Mouse (Mus musculus) ES-Bruce4 (cell line): ENCODE results near the gene Mtfr1l. TPM values are rescaled to one million over a fixed set of nuclear protein-coding genes. Genes with fewer than 3 reads are reported as not detected.

Experiments used
- H3K27ac ChIP-seq: 2 replicates; pipeline ENCODE4 v1.5.1; 2012; ENCODE audit warnings: low read length, inconsistent platforms; ENCODE audit not compliant: insufficient read depth
- H3K27me3 ChIP-seq: 2 replicates; pipeline ENCODE4 v1.6.1; 2012; ENCODE audit warnings: mild to moderate bottlenecking, low read length, inconsistent platforms; ENCODE audit not compliant: control insufficient read depth, poor library complexity, insufficient read depth, severe bottlenecking
- H3K36me3 ChIP-seq: 2 replicates; pipeline ENCODE4 v1.6.1; 2012; ENCODE audit warnings: inconsistent platforms, mild to moderate bottlenecking, low read length, moderate library complexity; ENCODE audit not compliant: control insufficient read depth, poor library complexity, insufficient read depth, severe bottlenecking
- H3K4me1 ChIP-seq: one replicate; pipeline ENCODE4 v1.8.1; 2011; ENCODE audit warnings: low read length; ENCODE audit not compliant: control insufficient read depth, insufficient read depth
- H3K4me3 ChIP-seq: 2 replicates; pipeline ENCODE4 v1.5.1; 2011; ENCODE audit warnings: low read depth, mild to moderate bottlenecking, low read length
- H3K9ac ChIP-seq: 2 replicates; pipeline ENCODE4 v1.6.1; 2012; ENCODE audit warnings: low read depth, mild to moderate bottlenecking, inconsistent platforms; ENCODE audit not compliant: poor library complexity, severe bottlenecking
- H3K9me3 ChIP-seq: replicated peaks from 2 replicates; pipeline ENCODE4 v1.6.1; 2012; ENCODE audit warnings: mild to moderate bottlenecking, low read length, inconsistent platforms; ENCODE audit not compliant: control insufficient read depth, poor library complexity, insufficient read depth, severe bottlenecking
- CTCF ChIP-seq: IDR thresholded peaks from one replicate; pipeline ENCODE4 v1.8.1; 2011; ENCODE audit warnings: low read depth, low read length
- EP300 ChIP-seq: IDR thresholded peaks from 2 replicates; pipeline ENCODE4 v1.6.1; 2011; ENCODE audit warnings: low read depth, low read length; ENCODE audit not compliant: insufficient read depth
- POLR2A ChIP-seq: IDR thresholded peaks from one replicate; pipeline ENCODE4 v1.8.1; 2011; ENCODE audit warnings: low read length; ENCODE audit not compliant: insufficient read depth
- polyA plus RNA-seq: library from polyadenylated mRNA; stranded (reverse); fragments of >200 nt; gene quantifications from 2 replicates; pipeline ENCODE4 v1.2.4, GENCODE M21; 2011; ENCODE audit warnings: low read depth; ENCODE audit not compliant: missing spikeins, insufficient read depth, insufficient read length

The Mtfr1l gene
- polyA plus RNA-seq, 1 experiment, result 51.9 TPM

GRCm38 (mm10) chr4:134523447-134523846 lies 11.7 kb downstream of the Mtfr1l start:
- Histone ChIP-seq H3K9me3 (no peaks in the 10 kb centered on the region), H3K4me3 (no peak overlapping the region), H3K36me3 (peaks cover 57% of the 10 kb centered on the region), H3K27me3 (no peaks in the 10 kb centered on the region), H3K4me1 (peaks cover 1% of the 10 kb centered on the region), H3K27ac (no peak overlapping the region), H3K9ac (no peak overlapping the region)
- TF ChIP-seq EP300, result no peak
- TF ChIP-seq POLR2A, result no peak
- TF ChIP-seq CTCF, result no peak

GRCm38 (mm10) chr4:134519281-134519680 lies 15.9 kb downstream of the Mtfr1l start:
- H3K9me3 ChIP-seq, result no peaks in the 10 kb centered on the region
- peaks cover 31% of the 10 kb centered on the region for H3K36me3 ChIP-seq
- H3K4me3 ChIP-seq, result no peak overlapping the region
- no peak overlapping the region for H3K27ac ChIP-seq
- TF ChIP-seq EP300 (no peak), CTCF (no peak), POLR2A (no peak)
- no peak overlapping the region for H3K9ac ChIP-seq
- H3K4me1 ChIP-seq, result peaks cover 10% of the 10 kb centered on the region
- no peaks in the 10 kb centered on the region for H3K27me3 ChIP-seq

GRCm38 (mm10) chr4:134518541-134518940 lies 16.6 kb downstream of the Mtfr1l start:
- peaks cover 9% of the 10 kb centered on the region for H3K4me1 ChIP-seq
- TF ChIP-seq POLR2A (no peak), EP300 (no peak), CTCF (no peak)
- H3K36me3 ChIP-seq, result peaks cover 26% of the 10 kb centered on the region
- no peaks in the 10 kb centered on the region for H3K27me3 ChIP-seq
- H3K27ac ChIP-seq, result no peak overlapping the region
- H3K9me3 ChIP-seq, result no peaks in the 10 kb centered on the region
- no peak overlapping the region for H3K9ac ChIP-seq
- no peak overlapping the region for H3K4me3 ChIP-seq

GRCm38 (mm10) chr4:134517719-134518118 lies 17.5 kb downstream of the Mtfr1l start:
- no peak overlapping the region; the same call in 1 of the 2 replicates for H3K4me3 ChIP-seq
- peaks cover 8% of the 10 kb centered on the region for H3K4me1 ChIP-seq
- no peak overlapping the region for H3K27ac ChIP-seq
- H3K27me3 ChIP-seq, result no peaks in the 10 kb centered on the region
- TF ChIP-seq EP300 (no peak), CTCF (no peak), POLR2A (no peak)
- peaks cover 18% of the 10 kb centered on the region for H3K36me3 ChIP-seq
- H3K9ac ChIP-seq, result 0 out of 2 replicates have a peak overlapping the region, but pooled peaks have one; percentile 1
- no peaks in the 10 kb centered on the region for H3K9me3 ChIP-seq

GRCm38 (mm10) chr4:134516981-134517380 lies 18.2 kb downstream of the Mtfr1l start:
- 0 out of 2 replicates have a peak overlapping the region, but pooled peaks have one; percentile 4 for H3K4me3 ChIP-seq
- H3K27ac ChIP-seq, result peak overlapping the region; percentile 16; the same call in 1 of the 2 replicates
- H3K27me3 ChIP-seq, result no peaks in the 10 kb centered on the region
- 0 out of 2 replicates have a peak overlapping the region, but pooled peaks have one; percentile 1 for H3K9ac ChIP-seq
- no peaks in the 10 kb centered on the region for H3K9me3 ChIP-seq
- H3K36me3 ChIP-seq, result peaks cover 11% of the 10 kb centered on the region
- TF ChIP-seq EP300 (0 out of 2 replicates have a peak, but pooled peaks have one; percentile 30), POLR2A (no peak)
- peaks cover 8% of the 10 kb centered on the region for H3K4me1 ChIP-seq

GRCm38 (mm10) chr4:134515614-134516013 lies 19.6 kb downstream of the Mtfr1l start:
- H3K36me3 ChIP-seq, result no peaks in the 10 kb centered on the region; the same call in none of the 2 replicates
- peak; percentile 13; the same call in 1 of the 2 replicates for TF ChIP-seq EP300
- TF ChIP-seq CTCF, result no peak
- H3K4me1 ChIP-seq, result peaks cover 8% of the 10 kb centered on the region

More at GRCm38 (mm10) chr4:134515614-134516013, 19.6 kb downstream of the Mtfr1l start:
- Histone ChIP-seq H3K9me3 (no peaks in the 10 kb centered on the region), H3K4me3 (no peak overlapping the region), H3K27ac (peak overlapping the region; percentile 35), H3K9ac (0 out of 2 replicates have a peak overlapping the region, but pooled peaks have one; percentile 14), H3K27me3 (no peaks in the 10 kb centered on the region)
